Mouse (Mus musculus) layer of hippocampus, adult 11-12 months (tissue): ENCODE measurements at regions not wholly inside any gene's neighbourhood (a gene's known extent, or its start where the extent isn't known, plus 50 kb on each side); places are given as distances from the start of the nearest gene placed in this dataset.

Source experiments
- DNase-seq: peaks from one replicate; pipeline ENCODE4 v3.0.0; 2022; ENCODE audit warnings: low spot score

GRCm38 (mm10) chr14:104008538-104008937, 164.3 kb upstream of the Ednrb start:
- no peak for DNase-seq

GRCm38 (mm10) chr14:104006426-104006825, 162.2 kb upstream of the Ednrb start:
- DNase-seq: no peak

GRCm38 (mm10) chr14:104005132-104005531, 160.9 kb upstream of the Ednrb start:
- no peak for DNase-seq

DNA sequence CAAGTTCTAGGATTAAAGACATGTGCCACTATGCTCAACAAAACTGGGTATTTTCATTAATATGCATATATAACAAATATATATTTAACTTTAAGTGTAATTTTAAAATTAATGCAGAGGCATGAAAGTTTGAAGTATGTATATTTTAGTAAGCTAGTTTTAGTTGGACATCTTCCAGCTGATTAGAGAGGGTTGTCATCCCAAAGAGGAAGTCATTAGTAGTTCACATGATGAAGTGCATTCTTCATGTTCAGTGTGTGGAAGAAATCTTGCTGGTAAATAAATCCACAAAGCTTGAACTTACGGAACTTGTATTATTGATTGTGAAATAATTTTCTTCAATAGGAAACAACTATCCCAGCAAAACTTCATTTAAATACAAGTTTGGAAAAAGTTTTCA, 158.2 kb upstream of the Ednrb start:
- DNase-seq: no peak

- no peak for DNase-seq
These were observed 146.2 kb upstream of the Ednrb start for GRCm38 (mm10) chr14:103990418-103990817.

- DNase-seq: no peak
These were observed 145.7 kb upstream of the Ednrb start for GRCm38 (mm10) chr14:103989949-103990348.

DNA sequence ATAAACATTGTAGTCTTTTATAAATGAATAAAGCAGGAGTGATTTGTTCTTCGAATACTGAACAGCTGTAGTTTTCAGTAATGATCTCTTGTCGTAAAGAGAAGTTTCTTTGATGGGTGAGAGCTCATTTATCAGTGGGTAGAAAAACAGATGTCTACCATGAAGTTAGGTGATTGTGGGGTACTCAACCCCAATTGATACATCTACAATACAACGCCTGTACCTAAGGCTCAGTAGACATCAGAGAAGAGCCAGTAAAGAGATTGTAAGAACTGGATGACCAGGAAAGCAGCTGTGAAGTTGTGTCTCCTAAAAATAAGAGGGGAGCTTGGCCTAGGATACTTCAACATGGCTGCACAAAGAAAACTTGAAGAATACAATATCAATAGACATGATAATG, 143.1 kb upstream of the Ednrb start:
- DNase-seq: no peak

- DNase-seq: no peak
These were observed 140.1 kb upstream of the Ednrb start for GRCm38 (mm10) chr14:103984349-103984748.

DNA sequence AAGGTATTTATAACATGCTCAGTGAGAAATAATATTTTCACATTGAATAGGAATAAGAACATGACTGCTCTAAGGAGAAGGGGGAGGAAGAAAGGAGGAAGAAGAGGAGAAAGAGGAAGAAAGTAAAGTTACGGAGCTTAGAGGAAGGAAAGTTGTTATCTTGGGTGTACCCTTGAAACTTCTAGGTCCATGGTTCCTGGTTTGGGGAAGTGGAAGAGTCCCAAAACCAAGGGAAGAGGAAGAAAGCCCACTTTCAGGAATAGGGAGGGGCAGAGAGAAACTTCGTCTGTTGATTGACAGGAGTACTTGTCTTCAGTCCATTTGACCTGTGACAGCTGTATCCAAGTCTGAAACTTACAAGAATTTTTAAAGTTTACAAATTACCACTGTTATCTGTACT, 134.6 kb upstream of the Ednrb start:
- no peak for DNase-seq

- no peak for DNase-seq
These were observed 133.6 kb upstream of the Ednrb start for GRCm38 (mm10) chr14:103977769-103978168.

GRCm38 (mm10) chr14:103973955-103974354, 129.8 kb upstream of the Ednrb start:
- DNase-seq: no peak

DNA sequence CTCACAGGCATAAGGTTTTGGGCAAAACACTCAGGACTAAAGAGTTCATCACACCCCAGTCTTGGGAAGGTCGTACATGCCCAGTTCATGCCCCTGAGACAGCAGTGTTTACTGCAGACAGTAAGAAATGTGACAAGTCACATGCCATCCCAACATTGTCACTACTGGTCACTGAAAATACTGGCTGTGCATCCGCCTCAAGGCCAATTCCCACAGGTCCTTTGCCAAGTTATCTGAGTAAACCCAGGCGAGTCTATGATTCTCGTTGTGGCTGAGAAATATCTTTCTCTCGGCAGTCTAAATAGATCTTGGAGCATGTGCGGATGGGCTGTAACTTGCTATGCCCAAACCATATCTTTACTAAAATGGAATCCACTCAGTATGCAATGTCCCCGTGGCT, 128.9 kb upstream of the Ednrb start:
- DNase-seq: no peak

- DNase-seq: no peak
These were observed 125.1 kb upstream of the Ednrb start for GRCm38 (mm10) chr14:103969305-103969704.

- DNase-seq: no peak
These were observed 122.1 kb upstream of the Ednrb start for GRCm38 (mm10) chr14:103966293-103966692.

DNA sequence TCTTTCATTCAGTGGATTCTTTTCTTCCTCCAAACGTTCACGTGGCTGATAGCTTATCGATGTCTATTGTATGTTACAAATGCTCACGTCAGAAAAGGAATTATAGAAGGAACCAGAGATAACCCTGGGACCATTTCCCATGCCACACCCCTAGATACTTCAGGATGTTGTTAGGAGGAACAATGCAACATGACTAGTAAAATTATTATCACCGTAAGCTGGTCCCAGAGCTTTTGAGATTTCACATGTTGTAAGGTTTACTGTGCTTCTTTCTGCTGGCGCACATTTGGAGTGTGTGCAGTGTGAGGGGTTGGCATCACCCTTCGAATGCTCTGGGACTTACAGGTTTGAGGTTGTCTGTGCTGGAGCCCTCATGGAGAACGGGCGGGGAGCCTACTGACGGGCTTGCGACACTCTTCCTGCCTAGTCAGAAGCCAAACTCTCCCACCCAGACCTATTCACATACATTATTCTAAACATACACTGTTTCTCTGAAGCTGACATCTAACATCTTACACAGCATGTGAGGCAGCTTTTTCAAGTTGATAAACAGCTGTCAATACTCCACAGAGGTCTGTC, 118.2 kb upstream of the Ednrb start:
- DNase-seq: no peak

GRCm38 (mm10) chr14:103951899-103952298, 107.7 kb upstream of the Ednrb start:
- DNase-seq: no peak

GRCm38 (mm10) chr14:103949950-103950349, 105.7 kb upstream of the Ednrb start:
- DNase-seq: no peak

DNA sequence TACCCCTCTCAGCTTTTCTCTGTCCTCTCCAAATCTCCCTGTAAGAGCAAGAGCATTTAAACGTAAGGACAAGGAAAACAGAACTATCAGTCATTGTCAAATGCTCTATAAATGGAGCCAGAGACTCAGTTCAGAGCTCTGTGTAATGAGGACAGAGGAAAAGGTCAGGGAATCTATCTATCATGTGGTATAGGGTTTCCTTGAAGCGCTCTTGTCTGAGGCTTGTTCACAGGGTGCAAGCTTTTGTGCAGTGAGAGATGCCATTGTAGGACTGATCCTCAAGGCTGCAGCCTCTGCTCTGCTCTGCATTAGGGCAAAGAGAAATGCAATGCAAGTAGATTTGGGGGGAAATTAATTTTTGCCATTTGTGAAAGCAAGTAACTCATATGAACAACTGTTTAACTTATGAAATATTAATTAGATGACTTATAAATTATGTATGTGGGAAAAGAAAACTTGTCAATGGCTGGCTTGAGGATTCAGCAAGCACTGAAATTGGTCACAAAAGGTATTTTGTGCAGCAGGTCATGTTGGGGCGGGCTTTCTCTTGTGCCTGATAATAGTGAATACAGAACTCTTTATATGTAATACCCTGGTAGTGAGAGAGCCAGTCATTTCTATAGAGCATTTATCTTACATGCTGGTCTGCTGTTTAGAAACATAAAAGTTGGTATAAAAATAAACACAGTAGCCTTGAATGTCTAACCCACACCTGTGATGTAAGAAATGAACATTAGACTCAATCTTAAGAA, 104.0 kb upstream of the Ednrb start:
- DNase-seq: no peak

DNA sequence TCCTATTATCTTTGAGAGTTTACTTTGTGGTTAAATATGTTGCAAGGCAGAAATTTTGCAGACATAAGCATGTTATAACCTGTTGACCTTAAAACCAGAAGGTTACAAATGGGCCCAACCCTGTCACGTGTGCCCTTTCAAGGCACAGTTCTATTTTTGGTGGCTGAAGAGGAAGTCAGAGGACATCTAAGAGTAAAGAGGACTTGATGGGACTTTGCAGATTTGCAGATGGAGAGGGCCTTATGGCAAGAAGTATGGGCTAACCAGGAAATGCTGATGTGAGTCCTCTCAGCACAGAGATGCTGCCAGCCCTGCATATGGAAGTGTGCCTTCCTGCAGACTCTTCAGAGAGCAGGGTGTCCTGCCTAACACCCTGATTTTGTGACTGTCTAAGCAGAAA, 101.6 kb upstream of the Ednrb start:
- DNase-seq: no peak

DNA sequence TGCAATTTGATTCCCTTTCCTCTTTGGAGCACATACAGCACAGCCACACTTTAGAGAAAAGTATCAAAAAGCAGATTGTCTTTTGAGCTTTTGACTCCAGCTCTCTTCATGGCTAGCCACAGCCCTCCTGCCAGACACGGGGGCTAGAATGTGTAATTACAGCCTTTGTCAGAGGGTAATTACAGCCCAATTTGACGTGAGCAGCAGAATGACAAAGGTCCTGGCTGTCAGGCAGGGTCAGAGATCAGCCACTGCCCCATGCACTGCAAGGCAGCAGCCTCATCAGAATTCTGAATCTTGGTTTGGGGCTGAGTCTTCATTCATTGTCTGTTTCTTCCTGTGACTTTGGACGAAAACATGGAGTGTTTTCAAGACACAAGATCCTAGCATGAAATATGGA, 95.7 kb upstream of the Ednrb start:
- DNase-seq: no peak

DNA sequence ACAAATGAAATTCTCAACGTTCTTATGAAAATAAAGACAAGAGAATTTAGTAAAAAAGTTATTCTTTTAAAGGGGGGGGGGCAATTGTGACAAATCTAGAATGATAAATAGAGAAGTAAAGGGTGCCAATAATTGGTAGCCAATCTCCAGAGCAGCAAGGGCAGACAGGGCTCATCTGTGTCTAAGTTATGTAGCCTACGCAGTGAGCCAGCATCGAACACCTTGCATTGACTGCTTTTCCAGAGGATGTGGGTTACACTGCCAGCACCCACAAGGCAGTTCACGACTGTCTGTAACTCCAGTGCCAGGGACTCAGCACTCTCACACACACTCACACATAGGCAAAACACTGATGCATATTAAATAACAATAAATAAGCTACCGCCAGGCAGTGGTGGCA, 94.7 kb upstream of the Ednrb start:
- DNase-seq: no peak

DNA sequence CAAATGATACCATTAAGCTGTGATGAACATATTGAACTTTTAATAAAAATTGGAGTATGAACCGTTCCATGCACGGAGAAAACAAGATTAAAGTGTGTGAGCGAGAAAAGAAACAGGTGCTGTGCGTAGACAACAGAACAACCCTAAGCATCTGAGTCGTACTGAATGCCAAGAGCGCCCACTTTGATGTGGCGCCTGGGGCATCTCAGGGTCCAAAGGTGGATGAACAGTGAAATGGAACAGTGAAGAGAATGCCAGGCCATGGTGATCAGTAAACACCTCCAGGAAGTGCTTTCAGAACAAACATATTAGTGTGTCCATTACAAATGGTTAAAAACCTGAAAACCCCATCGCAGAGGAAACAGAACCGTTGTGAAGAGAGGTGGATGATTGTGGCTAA, 94.0 kb upstream of the Ednrb start:
- no peak for DNase-seq

DNA sequence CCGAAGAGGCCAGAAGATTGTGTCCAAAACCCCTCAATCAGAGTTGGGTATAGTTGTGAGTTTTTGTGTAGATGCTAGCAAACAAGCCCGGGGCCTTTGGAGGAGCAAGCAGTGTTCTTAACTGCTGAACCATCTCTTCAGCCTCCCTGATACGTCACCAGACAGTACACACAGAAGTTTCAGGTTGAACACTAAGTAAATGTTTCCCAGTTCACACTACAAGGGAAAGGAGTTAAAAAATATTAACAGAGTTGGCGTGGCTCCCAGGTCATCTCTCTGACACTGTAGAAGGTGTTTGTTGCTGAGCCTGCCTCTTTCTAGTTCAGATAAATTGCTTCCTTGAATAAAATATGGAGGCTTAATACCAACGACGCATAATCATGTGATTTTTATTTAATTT, 93.5 kb upstream of the Ednrb start:
- no peak for DNase-seq

- no peak for DNase-seq
These were observed 89.6 kb upstream of the Ednrb start for GRCm38 (mm10) chr14:103933813-103934212.
